Mouse (Mus musculus) forebrain, postnatal 0 days (tissue): ENCODE measurements around the gene Npas2. TPM values are rescaled to one million over a fixed set of nuclear protein-coding genes. Genes with fewer than 3 reads are reported as not detected.

Experiments used
- ATAC-seq: fragments of 200-750 bp; cut with Nextera tagmentation; 2 replicates; pipeline ENCODE4 v1.8.0; 2017; ENCODE audit warnings: mild to moderate bottlenecking, moderate library complexity
- DNase-seq: peaks from one replicate; pipeline ENCODE4 v3.0.0-alpha.2; 2015
- H3K27ac ChIP-seq: fragments of 300-500 bp; sonication (generic); 2 replicates; pipeline ENCODE4 v1.5.1; 2014; ENCODE audit warnings: low read depth, mild to moderate bottlenecking, antibody characterized with exemption, low read length, moderate library complexity, mixed read lengths
- H3K27me3 ChIP-seq: fragments of 300-500 bp; sonication (generic); 2 replicates; pipeline ENCODE4 v1.6.1; 2014; ENCODE audit warnings: mild to moderate bottlenecking, low read length, mixed read lengths; ENCODE audit not compliant: insufficient read depth
- H3K36me3 ChIP-seq: fragments of 300-500 bp; sonication (generic); 2 replicates; pipeline ENCODE4 v1.6.1; 2014; ENCODE audit warnings: mild to moderate bottlenecking, moderate library complexity; ENCODE audit not compliant: insufficient read depth
- H3K4me1 ChIP-seq: fragments of 300-500 bp; sonication (generic); 2 replicates; pipeline ENCODE4 v1.6.1; 2014; ENCODE audit warnings: antibody characterized with exemption; ENCODE audit not compliant: insufficient read depth
- H3K4me2 ChIP-seq: fragments of 300-500 bp; sonication (generic); 2 replicates; pipeline ENCODE4 v1.6.1; 2014; ENCODE audit warnings: low read depth, mild to moderate bottlenecking, moderate library complexity
- H3K4me3 ChIP-seq: fragments of 300-500 bp; sonication (generic); 2 replicates; pipeline ENCODE4 v1.5.1; 2014; ENCODE audit warnings: low read depth, low read length, mixed read lengths
- H3K9ac ChIP-seq: fragments of 300-500 bp; sonication (generic); 2 replicates; pipeline ENCODE4 v1.6.1; 2014; ENCODE audit warnings: mild to moderate bottlenecking
- H3K9me3 ChIP-seq: fragments of 300-500 bp; sonication (generic); 2 replicates; pipeline ENCODE4 v1.6.1; 2016; ENCODE audit warnings: low read length
- CTCF ChIP-seq: sonication (generic); IDR thresholded peaks from 2 replicates; pipeline ENCODE4 v1.5.1; 2016; ENCODE audit warnings: antibody characterized with exemption, control low read depth, low read depth
- WGBS: fragments of 180-500 bp; shearing (Covaris S2); extraction: QIAGEN DNeasy Blood & Tissue Kit; methylation state at CpG from one replicate; pipeline ENCODE4 v1.1.7; 2014; 5-methylcytosine and 5-hydroxymethylcytosine counted together
- polyA plus RNA-seq: library from polyadenylated mRNA; unstranded; fragments of >200 nt; fragmentation: Nextera tagmentation; extraction: Ambion mirVana; gene quantifications from 2 replicates; pipeline ENCODE4 v1.2.1, GENCODE M21; 2015
- total RNA-seq: library from RNA; depleted of rRNA; stranded (reverse); fragments of >200 nt; gene quantifications from 2 replicates; pipeline ENCODE4 v1.2.3, GENCODE M21; 2014

Npas2 gene
- total and polyA plus RNA-seq, 2 experiments from 2014 or later = 3.3 to 4.6 TPM

- 85% methylated on average over 7 of the region's 7 CpGs for WGBS
- Histone ChIP-seq H3K36me3 (no peaks in the 10 kb centered on the region; the same call in 1 of the 2 replicates), H3K9me3 (no peaks in the 10 kb centered on the region), H3K4me1 (no peaks in the 10 kb centered on the region), H3K4me3 (no peak overlapping the region), H3K27ac (no peak overlapping the region), H3K27me3 (no peaks in the 10 kb centered on the region), H3K9ac (no peak overlapping the region), H3K4me2 (no peak overlapping the region)
- DNase-seq (no peak), ATAC-seq (no peak)
- TF ChIP-seq CTCF = no peak
Observed at GRCm38 (mm10) chr1:39330857-39331594, 137.5 kb downstream of the Npas2 start.

- no peak for TF ChIP-seq CTCF
- Histone ChIP-seq H3K9me3 (no peaks in the 10 kb centered on the region), H3K4me3 (no peak overlapping the region), H3K4me1 (no peaks in the 10 kb centered on the region), H3K4me2 (no peak overlapping the region), H3K9ac (no peak overlapping the region), H3K27ac (no peak overlapping the region), H3K27me3 (no peaks in the 10 kb centered on the region), H3K36me3 (no peaks in the 10 kb centered on the region; the same call in 1 of the 2 replicates)
- WGBS = 84% methylated on average over 4 of the region's 4 CpGs
- DNase-seq = no peak
- ATAC-seq = no peak
Observed at GRCm38 (mm10) chr1:39332456-39332855, 138.9 kb downstream of the Npas2 start.

- ATAC-seq = no peak
- H3K4me1 ChIP-seq = no peaks in the 10 kb centered on the region
- no peak for DNase-seq
- no peak overlapping the region for H3K4me2 ChIP-seq
- H3K27me3 ChIP-seq = no peaks in the 10 kb centered on the region
- H3K36me3 ChIP-seq = no peaks in the 10 kb centered on the region; the same call in 1 of the 2 replicates
- no peaks in the 10 kb centered on the region for H3K9me3 ChIP-seq
- no peak overlapping the region for H3K9ac ChIP-seq
- H3K4me3 ChIP-seq = no peak overlapping the region
- H3K27ac ChIP-seq = no peak overlapping the region
- TF ChIP-seq CTCF = no peak
- 25% methylated on average over 15 of the region's 15 CpGs for WGBS
Observed at GRCm38 (mm10) chr1:39335561-39336196, 142.1 kb downstream of the Npas2 start.

- Histone ChIP-seq H3K4me2 (no peak overlapping the region), H3K27ac (no peak overlapping the region), H3K4me3 (no peak overlapping the region), H3K9ac (no peak overlapping the region), H3K27me3 (no peaks in the 10 kb centered on the region), H3K4me1 (no peaks in the 10 kb centered on the region), H3K9me3 (no peaks in the 10 kb centered on the region), H3K36me3 (no peaks in the 10 kb centered on the region; the same call in 1 of the 2 replicates)
- no peak for TF ChIP-seq CTCF
- 54% methylated on average over 8 of the region's 8 CpGs for WGBS
- DNase-seq (peak; percentile 46), ATAC-seq (peak; percentile 71)
Observed at GRCm38 (mm10) chr1:39336788-39337187, 143.3 kb downstream of the Npas2 start.

- Histone ChIP-seq H3K9me3 (no peaks in the 10 kb centered on the region), H3K27me3 (no peaks in the 10 kb centered on the region), H3K4me3 (no peak overlapping the region), H3K36me3 (no peaks in the 10 kb centered on the region; the same call in 1 of the 2 replicates), H3K4me1 (no peaks in the 10 kb centered on the region), H3K9ac (no peak overlapping the region), H3K4me2 (no peak overlapping the region), H3K27ac (no peak overlapping the region)
- 63% methylated on average over 10 of the region's 10 CpGs for WGBS
- ATAC-seq (no peak), DNase-seq (no peak)
- TF ChIP-seq CTCF = no peak
Observed at GRCm38 (mm10) chr1:39338831-39339230, 145.3 kb downstream of the Npas2 start.

- no peak for ATAC-seq
- Histone ChIP-seq H3K27ac (no peak overlapping the region), H3K9me3 (no peaks in the 10 kb centered on the region), H3K36me3 (no peaks in the 10 kb centered on the region; the same call in 1 of the 2 replicates), H3K27me3 (no peaks in the 10 kb centered on the region), H3K9ac (no peak overlapping the region), H3K4me2 (no peak overlapping the region), H3K4me1 (no peaks in the 10 kb centered on the region), H3K4me3 (no peak overlapping the region)
- no peak for TF ChIP-seq CTCF
- WGBS = 54% methylated on average over 5 of the region's 5 CpGs
- no peak for DNase-seq
Observed at GRCm38 (mm10) chr1:39339455-39339854, 145.9 kb downstream of the Npas2 start.

- ATAC-seq (no peak), DNase-seq (no peak)
- Histone ChIP-seq H3K4me3 (no peak overlapping the region), H3K4me2 (no peak overlapping the region), H3K27me3 (no peaks in the 10 kb centered on the region), H3K36me3 (no peaks in the 10 kb centered on the region), H3K27ac (no peak overlapping the region), H3K9me3 (no peaks in the 10 kb centered on the region), H3K4me1 (no peaks in the 10 kb centered on the region), H3K9ac (no peak overlapping the region)
- TF ChIP-seq CTCF = no peak
- 80% methylated on average over 6 of the region's 6 CpGs for WGBS
Observed at GRCm38 (mm10) chr1:39340156-39340555, 146.6 kb downstream of the Npas2 start.
